Mouse (Mus musculus) heart, embryonic 12.5 days (tissue): Measurements from ENCODE around the gene Eif4g3. TPM values are rescaled to one million over a fixed set of nuclear protein-coding genes. Genes with fewer than 3 reads are reported as not detected.

Experiments used
- ATAC-seq: fragments of 200-750 bp; cut with Nextera tagmentation; 2 replicates; pipeline ENCODE4 v1.8.0; 2017; ENCODE audit warnings: moderate TSS enrichment, moderate library complexity; ENCODE audit not compliant: insufficient number of reproducible peaks, low FRiP score
- H3K27ac ChIP-seq: fragments of 300-500 bp; sonication (generic); 2 replicates; pipeline ENCODE4 v1.5.1; 2016; ENCODE audit warnings: mild to moderate bottlenecking, moderate library complexity; ENCODE audit not compliant: poor library complexity, severe bottlenecking
- H3K27me3 ChIP-seq: fragments of 300-500 bp; sonication (generic); replicated peaks from 2 replicates; pipeline ENCODE4 v1.6.1; 2016; ENCODE audit warnings: mild to moderate bottlenecking, moderate library complexity
- H3K36me3 ChIP-seq: fragments of 300-500 bp; sonication (generic); 2 replicates; pipeline ENCODE4 v1.6.1; 2016; ENCODE audit warnings: mild to moderate bottlenecking, moderate library complexity
- H3K4me1 ChIP-seq: fragments of 300-500 bp; sonication (generic); replicated peaks from 2 replicates; pipeline ENCODE4 v1.6.1; 2016; ENCODE audit warnings: mild to moderate bottlenecking
- H3K4me2 ChIP-seq: fragments of 300-500 bp; sonication (generic); 2 replicates; pipeline ENCODE4 v1.6.1; 2016; ENCODE audit warnings: mild to moderate bottlenecking, moderate library complexity
- H3K4me3 ChIP-seq: fragments of 300-500 bp; sonication (generic); 2 replicates; pipeline ENCODE4 v1.5.1; 2016; ENCODE audit warnings: mild to moderate bottlenecking
- H3K9ac ChIP-seq: fragments of 300-500 bp; sonication (generic); 2 replicates; pipeline ENCODE4 v1.6.1; 2016; ENCODE audit warnings: mild to moderate bottlenecking, moderate library complexity
- H3K9me3 ChIP-seq: fragments of 300-500 bp; sonication (generic); replicated peaks from 2 replicates; pipeline ENCODE4 v1.6.1; 2016; ENCODE audit warnings: mild to moderate bottlenecking, moderate library complexity
- WGBS: fragments of 180-500 bp; shearing (Covaris S2); methylation state at CpG from one replicate; pipeline ENCODE4 v1.1.7; 2016; 5-methylcytosine and 5-hydroxymethylcytosine counted together
- polyA plus RNA-seq: library from polyadenylated mRNA; unstranded; fragments of >200 nt; fragmentation: Nextera tagmentation; extraction: Ambion mirVana; gene quantifications from 2 replicates; pipeline ENCODE4 v1.2.1, GENCODE M21; 2016

The Eif4g3 gene
- polyA plus RNA-seq, 1 experiment from 2014 or later, result 32.7 TPM

GRCm38 (mm10) chr4:138023403-138024100, 30.7 kb downstream of the Eif4g3 start:
- no peak for ATAC-seq
- Histone ChIP-seq H3K9me3 (no peaks in the 10 kb centered on the region), H3K36me3 (peaks cover 34% of the 10 kb centered on the region), H3K27ac (0 out of 2 replicates have a peak overlapping the region, but pooled peaks have one; percentile 39), H3K9ac (no peak overlapping the region), H3K4me2 (no peak overlapping the region), H3K4me3 (no peak overlapping the region), H3K27me3 (no peaks in the 10 kb centered on the region), H3K4me1 (peaks cover 39% of the 10 kb centered on the region)
- 48% methylated on average over 9 of the region's 9 CpGs for WGBS

- peaks cover 63% of the 10 kb centered on the region for H3K36me3 ChIP-seq
- H3K9ac ChIP-seq, result no peak overlapping the region
- no peak overlapping the region for H3K4me3 ChIP-seq
- WGBS, result 95% methylated on average over 6 of the region's 6 CpGs
- H3K9me3 ChIP-seq, result no peaks in the 10 kb centered on the region
- H3K27ac ChIP-seq, result no peak overlapping the region
- H3K4me2 ChIP-seq, result no peak overlapping the region
- H3K4me1 ChIP-seq, result peaks cover 10% of the 10 kb centered on the region
- no peaks in the 10 kb centered on the region for H3K27me3 ChIP-seq
- no peak for ATAC-seq
These were observed 36.3 kb downstream of the Eif4g3 start for GRCm38 (mm10) chr4:138029168-138029567.

- Histone ChIP-seq H3K9ac (no peak overlapping the region), H3K4me1 (peaks cover 16% of the 10 kb centered on the region), H3K36me3 (peaks cover 64% of the 10 kb centered on the region), H3K27ac (no peak overlapping the region), H3K4me2 (no peak overlapping the region), H3K9me3 (no peaks in the 10 kb centered on the region), H3K27me3 (no peaks in the 10 kb centered on the region), H3K4me3 (no peak overlapping the region)
- WGBS, result 89% methylated on average over 10 of the region's 10 CpGs
- no peak for ATAC-seq
These were observed 39.0 kb downstream of the Eif4g3 start for GRCm38 (mm10) chr4:138031828-138032227.

GRCm38 (mm10) chr4:138033871-138034270, 41.0 kb downstream of the Eif4g3 start:
- 77% methylated on average over 4 of the region's 4 CpGs for WGBS
- Histone ChIP-seq H3K4me2 (no peak overlapping the region), H3K4me3 (no peak overlapping the region), H3K4me1 (peaks cover 35% of the 10 kb centered on the region), H3K9ac (no peak overlapping the region), H3K27ac (no peak overlapping the region), H3K9me3 (no peaks in the 10 kb centered on the region), H3K27me3 (no peaks in the 10 kb centered on the region), H3K36me3 (peaks cover 47% of the 10 kb centered on the region)
- ATAC-seq, result no peak

- Histone ChIP-seq H3K4me2 (no peak overlapping the region), H3K9ac (no peak overlapping the region), H3K27me3 (no peaks in the 10 kb centered on the region), H3K36me3 (peaks cover 55% of the 10 kb centered on the region), H3K4me1 (peaks cover 47% of the 10 kb centered on the region), H3K27ac (no peak overlapping the region; the same call in 1 of the 2 replicates), H3K4me3 (no peak overlapping the region), H3K9me3 (no peaks in the 10 kb centered on the region)
- WGBS, result 82% methylated on average over 9 of the region's 9 CpGs
- no peak for ATAC-seq
These were observed 42.8 kb downstream of the Eif4g3 start for GRCm38 (mm10) chr4:138035435-138036120.

- no peak overlapping the region for H3K4me2 ChIP-seq
- H3K36me3 ChIP-seq, result peaks cover 46% of the 10 kb centered on the region
- no peaks in the 10 kb centered on the region for H3K9me3 ChIP-seq
- peaks cover 51% of the 10 kb centered on the region for H3K4me1 ChIP-seq
- no peak overlapping the region for H3K27ac ChIP-seq
- H3K4me3 ChIP-seq, result no peak overlapping the region
- H3K9ac ChIP-seq, result no peak overlapping the region
- 78% methylated on average over 8 of the region's 8 CpGs for WGBS
- no peaks in the 10 kb centered on the region for H3K27me3 ChIP-seq
- no peak for ATAC-seq
These were observed 44.3 kb downstream of the Eif4g3 start for GRCm38 (mm10) chr4:138037110-138037509.

- Histone ChIP-seq H3K36me3 (peaks cover 42% of the 10 kb centered on the region), H3K4me3 (no peak overlapping the region), H3K4me1 (peaks cover 51% of the 10 kb centered on the region), H3K4me2 (no peak overlapping the region), H3K9me3 (no peaks in the 10 kb centered on the region), H3K27ac (no peak overlapping the region), H3K27me3 (no peaks in the 10 kb centered on the region), H3K9ac (no peak overlapping the region)
- 69% methylated on average over 1 of the region's 1 CpGs for WGBS
- no peak for ATAC-seq
These were observed 45.1 kb downstream of the Eif4g3 start for GRCm38 (mm10) chr4:138037896-138038295.

GRCm38 (mm10) chr4:138038365-138039274, 45.8 kb downstream of the Eif4g3 start:
- H3K27ac ChIP-seq, result peak overlapping the region; percentile 34
- no peak overlapping the region for H3K9ac ChIP-seq
- WGBS, result 49% methylated on average over 13 of the region's 13 CpGs

GRCm38 (mm10) chr4:138039275-138039651, 46.4 kb downstream of the Eif4g3 start:
- H3K36me3 ChIP-seq, result peaks cover 40% of the 10 kb centered on the region
- no peaks in the 10 kb centered on the region for H3K9me3 ChIP-seq
- no peak overlapping the region for H3K27ac ChIP-seq
- no peaks in the 10 kb centered on the region for H3K27me3 ChIP-seq
- ATAC-seq, result no peak
- H3K4me1 ChIP-seq, result peaks cover 51% of the 10 kb centered on the region
- H3K9ac ChIP-seq, result no peak overlapping the region
- no peak overlapping the region for H3K4me3 ChIP-seq
- 77% methylated on average over 9 of the region's 9 CpGs for WGBS
- H3K4me2 ChIP-seq, result no peak overlapping the region

More at GRCm38 (mm10) chr4:138038365-138039274, 45.8 kb downstream of the Eif4g3 start:
- no peak overlapping the region for H3K4me3 ChIP-seq
- H3K4me1 ChIP-seq, result peaks cover 51% of the 10 kb centered on the region
- ATAC-seq, result peak; percentile 57
- no peaks in the 10 kb centered on the region for H3K27me3 ChIP-seq
- peaks cover 41% of the 10 kb centered on the region for H3K36me3 ChIP-seq
- no peak overlapping the region for H3K4me2 ChIP-seq
- no peaks in the 10 kb centered on the region for H3K9me3 ChIP-seq

GRCm38 (mm10) chr4:138040589-138040988, 47.8 kb downstream of the Eif4g3 start:
- Histone ChIP-seq H3K4me3 (no peak overlapping the region), H3K27ac (no peak overlapping the region), H3K36me3 (peaks cover 45% of the 10 kb centered on the region), H3K9ac (no peak overlapping the region), H3K27me3 (no peaks in the 10 kb centered on the region), H3K4me1 (peaks cover 45% of the 10 kb centered on the region), H3K9me3 (0 out of 2 replicates have a peak, but pooled peaks cover 4% of the 10 kb centered on the region), H3K4me2 (no peak overlapping the region)
- no peak for ATAC-seq
- WGBS, result 86% methylated on average over 3 of the region's 3 CpGs
